Mouse (Mus musculus): ENCODE results near the gene Mapkbp1. TPM values are rescaled to one million over a fixed set of nuclear protein-coding genes. Genes with fewer than 3 reads are reported as not detected.

Mapkbp1 gene
- polyA plus RNA-seq, 2 experiments = 0.15 to 1.1 TPM

DNA sequence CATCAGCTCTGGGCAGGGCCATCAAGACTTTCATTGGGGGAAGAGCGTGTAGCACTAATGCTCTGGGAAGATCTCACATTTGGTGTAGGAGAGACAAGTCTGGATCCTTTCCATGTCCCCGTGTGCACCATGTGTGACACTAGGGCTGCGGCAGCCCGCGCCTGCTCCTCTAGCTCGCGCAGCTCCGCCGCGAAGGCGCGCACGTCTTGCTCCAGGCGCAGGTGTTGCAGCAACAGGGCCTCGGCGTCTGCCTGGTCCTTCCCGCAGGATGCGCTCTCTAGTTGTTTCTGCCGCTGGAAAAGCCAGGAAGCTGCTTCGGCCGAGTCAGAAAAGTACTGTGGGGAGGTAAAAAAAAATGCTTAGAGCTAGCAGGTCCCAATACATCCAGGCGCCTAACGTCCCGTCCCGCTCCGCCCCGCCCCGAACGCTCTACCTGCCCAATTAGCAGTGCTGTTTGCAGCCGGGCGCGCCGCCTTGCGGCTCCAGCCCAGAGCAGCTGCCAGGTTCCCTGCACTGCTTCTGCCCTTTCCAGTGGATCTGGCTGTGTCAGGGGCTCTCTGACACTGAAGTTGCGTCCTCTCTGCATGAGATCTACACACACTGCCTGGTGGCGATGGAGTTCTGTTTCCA is 103.7 kb downstream of the Mapkbp1 start:
- TF ChIP-seq CTCF (IDR thresholded peaks at IDR 0.05; ENCODE audit: low read depth) (peak; percentile 66), EP300 (IDR thresholded peaks at IDR 0.05; ENCODE audit: low read depth) (no peak)
- Histone ChIP-seq H3K4me3 (ENCODE audit: insufficient read depth in 1 of 2, low read depth in 2 of 2, low read length in 2 of 2) (peak overlapping the region in 1 of 2 experiments; percentile 20; a peak in 2 of 4 replicates), H3K27ac (no peak overlapping the region), H3K9ac (replicated peaks) (no peak overlapping the region), H3K36me3 (replicated peaks; ENCODE audit: control insufficient read depth, insufficient read depth, low read depth) (no peaks in the 10 kb centered on the region), H3K4me2 (ENCODE audit: low read depth) (peak overlapping the region; percentile 42), H3K27me3 (ENCODE audit: control insufficient read depth, insufficient read depth, low read length) (peaks cover 19% of the 10 kb centered on the region), H3K4me1 (replicated peaks; ENCODE audit: control insufficient read depth in 2 of 2, insufficient read depth in 2 of 2, low read length in 1 of 2) (no peaks in the 10 kb centered on the region), H3K9me3 (ENCODE audit: control insufficient read depth, low read length) (no peaks in the 10 kb centered on the region)
- peak in 1 of 3 experiments; percentile 13 for DNase-seq (ENCODE audit: low read depth in 3 of 3, low spot score in 3 of 3)
- no peak for ATAC-seq (ENCODE audit: insufficient read depth)
- 3% methylated on average over 36 of the region's 36 CpGs for WGBS (ENCODE audit: insufficient replicate concordance)

Small RNA genes lying within 50 kb of the gene (microRNA-seq; reads per million reads assigned to microRNA genes)
- not detected for gene Mir7665

Other genes with a start within 250 kb of the Mapkbp1 start
- gene Itpka, start 230.4 kb upstream of the Mapkbp1 start, polyA plus RNA-seq (2012; rRNA removed) = 2.0 and 2.1 TPM in 2 replicates
- gene Itpka, start 230.4 kb upstream of the Mapkbp1 start, polyA plus RNA-seq (2014; fragmentation: Nextera tagmentation; extraction: Ambion mirVana) = 2.3 and 2.4 TPM in 2 replicates
- gene Ltk, start 212.3 kb upstream of the Mapkbp1 start, polyA plus RNA-seq (2012; rRNA removed) = 0.08 and 0.12 TPM in 2 replicates
- 0.05 and 0.06 TPM in 2 replicates for gene Ltk, start 212.3 kb upstream of the Mapkbp1 start, polyA plus RNA-seq (2014; fragmentation: Nextera tagmentation; extraction: Ambion mirVana)
- gene Rpap1, start 185.2 kb upstream of the Mapkbp1 start, polyA plus RNA-seq (2012; rRNA removed) = 6.1 and 6.6 TPM in 2 replicates
- gene Rpap1, start 185.2 kb upstream of the Mapkbp1 start, polyA plus RNA-seq (2014; fragmentation: Nextera tagmentation; extraction: Ambion mirVana) = 6.0 and 6.7 TPM in 2 replicates
- gene Tyro3, start 175.0 kb upstream of the Mapkbp1 start, polyA plus RNA-seq (2012; rRNA removed) = 0.71 and 0.76 TPM in 2 replicates
- 0.65 and 0.73 TPM in 2 replicates for gene Tyro3, start 175.0 kb upstream of the Mapkbp1 start, polyA plus RNA-seq (2014; fragmentation: Nextera tagmentation; extraction: Ambion mirVana)
- 4.2 and 4.6 TPM in 2 replicates for gene Mga, start 75.5 kb upstream of the Mapkbp1 start, polyA plus RNA-seq (2012; rRNA removed)
- gene Mga, start 75.5 kb upstream of the Mapkbp1 start, polyA plus RNA-seq (2014; fragmentation: Nextera tagmentation; extraction: Ambion mirVana) = 6.0 and 6.6 TPM in 2 replicates
- gene Jmjd7, start 54.8 kb downstream of the Mapkbp1 start, polyA plus RNA-seq (2012; rRNA removed) = 4.7 and 4.9 TPM in 2 replicates
- 5.0 and 6.9 TPM in 2 replicates for gene Jmjd7, start 54.8 kb downstream of the Mapkbp1 start, polyA plus RNA-seq (2014; fragmentation: Nextera tagmentation; extraction: Ambion mirVana)
- 1.5 and 1.6 TPM in 2 replicates for gene Gm28042, start 54.8 kb downstream of the Mapkbp1 start, polyA plus RNA-seq (2012; rRNA removed)
- gene Gm28042, start 54.8 kb downstream of the Mapkbp1 start, polyA plus RNA-seq (2014; fragmentation: Nextera tagmentation; extraction: Ambion mirVana) = 0.35 TPM in 1 of 2 replicates, not detected in the other
- 1.1 and 1.3 TPM in 2 replicates for gene Pla2g4b, start 60.7 kb downstream of the Mapkbp1 start, polyA plus RNA-seq (2012; rRNA removed)
- gene Pla2g4b, start 60.7 kb downstream of the Mapkbp1 start, polyA plus RNA-seq (2014; fragmentation: Nextera tagmentation; extraction: Ambion mirVana) = 0.11 and 0.13 TPM in 2 replicates
- gene Ehd4, start 181.9 kb downstream of the Mapkbp1 start, polyA plus RNA-seq (2012; rRNA removed) = 4.7 and 6.8 TPM in 2 replicates
- 15.9 and 17.2 TPM in 2 replicates for gene Ehd4, start 181.9 kb downstream of the Mapkbp1 start, polyA plus RNA-seq (2014; fragmentation: Nextera tagmentation; extraction: Ambion mirVana)

Data from liver, embryonic 14.5 days (tissue).